Mouse (Mus musculus) liver, adult 2 months (tissue): ENCODE data around the gene Traf7.

Source experiments
- CTCF ChIP-seq: fragments of 200-500 bp; IDR thresholded peaks from 2 replicates; pipeline ENCODE4 v1.5.1; 2011; ENCODE audit warnings: low read depth, low read length, control low read depth
- POLR2A ChIP-seq: fragments of 200-500 bp; IDR thresholded peaks from 2 replicates; pipeline ENCODE4 v1.6.1; 2011; ENCODE audit warnings: low read length, control low read depth; ENCODE audit not compliant: insufficient read depth; ENCODE audit errors: extremely low read depth

DNA sequence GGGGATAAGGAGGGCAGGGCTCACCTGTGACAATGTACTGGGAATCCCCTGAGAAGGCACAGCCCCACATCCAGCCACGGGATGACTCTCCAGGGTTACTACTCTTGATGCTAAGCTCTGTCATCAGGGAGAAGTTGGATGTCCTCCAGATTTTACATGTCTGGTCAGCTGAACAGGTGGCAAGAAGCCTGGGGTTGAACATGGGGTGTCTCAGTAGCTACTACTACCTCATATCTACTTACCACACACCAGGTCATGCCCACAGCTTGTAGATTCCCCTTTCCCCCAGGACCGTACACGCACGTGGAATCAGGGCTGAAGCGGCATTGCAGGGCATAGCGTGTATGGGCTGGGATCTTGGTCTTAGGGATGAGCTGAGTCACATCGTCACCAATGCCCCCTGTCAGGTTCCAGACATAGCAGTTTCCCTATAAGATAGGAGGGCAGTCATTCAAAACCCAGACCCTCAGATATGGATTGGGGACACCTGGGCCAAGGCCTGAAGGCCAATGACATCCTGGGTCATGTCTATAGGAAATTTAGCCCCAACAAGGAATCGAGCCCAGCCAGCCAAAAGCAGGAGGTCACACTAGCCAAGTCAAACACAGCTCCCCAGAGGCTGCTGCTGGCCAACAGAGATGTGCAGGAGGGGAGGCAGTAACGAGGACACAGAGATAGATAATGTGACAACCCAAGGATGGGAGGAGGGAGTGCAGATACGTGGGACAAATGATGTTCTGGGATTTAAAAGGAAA, 51.5 kb downstream of the Traf7 start:
- TF ChIP-seq CTCF = no peak
- TF ChIP-seq POLR2A = no peak
